22 mouse cellular contexts compared by ENCODE assay signal in the genomic region with DNA sequence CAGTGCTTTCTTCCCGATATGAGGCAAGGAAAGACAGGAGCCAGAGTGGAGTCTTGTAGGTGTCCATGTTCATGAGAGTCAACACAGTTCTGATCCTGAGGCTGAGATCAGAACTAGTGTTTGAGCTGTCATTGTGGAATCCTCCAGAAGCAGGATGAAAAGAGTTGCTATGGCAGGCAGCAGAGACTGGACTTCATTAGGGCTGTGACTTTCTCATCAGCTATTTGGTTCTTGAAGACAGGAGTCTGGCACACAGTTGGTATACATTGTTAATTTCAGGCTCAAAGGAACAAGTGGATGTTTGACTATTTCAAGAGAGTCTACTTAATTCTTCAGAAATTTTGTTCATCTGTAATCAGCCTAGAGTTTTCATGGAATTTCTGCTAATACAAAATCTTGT.
DNase-seq lines count a peak whose midpoint lies in the region; ATAC-seq and TF ChIP-seq lines count a peak whose summit lies in the region.
"Had no signal": no experiment of that assay in that cellular context is flagged by ENCODE, and none has a peak within 500 bp of the region (broad histone marks: within the 10 kb centered on the region; RNA-seq: fewer than 3 reads in every experiment).

No protein-coding gene starts in this region.

- TF ChIP-seq POLR2A in CH12.LX (IDR thresholded peaks at IDR 0.05; ENCODE audit: low read depth, low read length): no peak
- no peak for TF ChIP-seq POLR2A in small intestine, adult 2 months (IDR thresholded peaks at IDR 0.05; ENCODE audit: low read depth, low read length)

- in situ Hi-C loops in CH12.LX (cut with MboI; ENCODE audit: low pct_ligation_motif_present, low pct_unique_long_range_greater_than_20kb, low sequenced_read_pairs): loop anchor here (25.0 kb wide), 1 partner anchor 641 kb away; the partner anchor contains the start of genes Bcl6 and Gm37419

- dilution Hi-C loops in CH12.LX (cut with MboI; ENCODE audit: extremely low pct_ligation_motif_present, extremely low pct_unique_long_range_greater_than_20kb, low sequenced_read_pairs): no loop called here

- H3K9ac ChIP-seq in heart, embryonic 16.5 days (ENCODE audit: low read length): no peak overlapping the region
- H3K9ac ChIP-seq in CH12.LX (ENCODE audit: insufficient read depth, low read depth): no peak overlapping the region
- H3K9ac ChIP-seq: embryonic facial prominence, embryonic 15.5 days; hindbrain, embryonic 15.5 days; limb, embryonic 13.5 days; liver, embryonic 13.5 days; lung, embryonic 14.5 days; stomach, embryonic 15.5 days had no signal

- no peak overlapping the region for H3K4me2 ChIP-seq in heart, embryonic 16.5 days (ENCODE audit: low read depth, low read length)
- H3K4me2 ChIP-seq in CH12.LX (ENCODE audit: insufficient read depth, low read depth, poor library complexity, severe bottlenecking): peak overlapping the region; percentile 16; the same call in 1 of the 2 replicates
- H3K4me2 ChIP-seq: embryonic facial prominence, embryonic 15.5 days; hindbrain, embryonic 15.5 days; limb, embryonic 13.5 days; liver, embryonic 13.5 days; lung, embryonic 14.5 days; stomach, embryonic 15.5 days had no signal

- 72% methylated on average over 1 of the region's 1 CpGs for WGBS in heart, embryonic 16.5 days
- WGBS in heart, embryonic 10.5 days: 85% methylated on average over 1 of the region's 1 CpGs
- 93% methylated on average over 1 of the region's 1 CpGs for WGBS in small intestine, adult 2 months

- no peaks in the 10 kb centered on the region for H3K79me2 ChIP-seq in CH12.LX (replicated peaks; ENCODE audit: control insufficient read depth, extremely low read depth, insufficient read depth, poor library complexity, severe bottlenecking)

- peaks cover 16% of the 10 kb centered on the region for H3K4me1 ChIP-seq in heart, embryonic 16.5 days (ENCODE audit: control insufficient read depth, insufficient read depth, low read length)
- H3K4me1 ChIP-seq in heart, embryonic 10.5 days: peaks cover 12% of the 10 kb centered on the region
- H3K4me1 ChIP-seq in CH12.LX (ENCODE audit: control insufficient read depth in 1 of 2, insufficient read depth in 2 of 2): peaks cover 14 to 72% of the 10 kb centered on the region in 2 experiments
- peaks cover 8% of the 10 kb centered on the region; the same call in 1 of the 2 replicates for H3K4me1 ChIP-seq in small intestine, adult 2 months (ENCODE audit: control insufficient read depth, insufficient read depth, insufficient read length, low read length)
- H3K4me1 ChIP-seq: stomach, embryonic 15.5 days had no signal

- ATAC-seq in CD4-positive, CD25-positive, alpha-beta regulatory T cell, adult 4 months: no peak
- ATAC-seq in heart, embryonic 16.5 days (replicated peaks; ENCODE audit: extremely low read depth, insufficient read depth, low FRiP score): no peak
- ATAC-seq: forebrain, embryonic 14.5 days; intestine, embryonic 16.5 days had no signal

- no peaks in the 10 kb centered on the region for H3K27me3 ChIP-seq in heart, embryonic 16.5 days (ENCODE audit: control insufficient read depth, insufficient read depth, low read length)
- H3K27me3 ChIP-seq in heart, embryonic 10.5 days (ENCODE audit: insufficient read depth, poor library complexity, severe bottlenecking): no peaks in the 10 kb centered on the region
- H3K27me3 ChIP-seq in CH12.LX (replicated peaks): no peaks in the 10 kb centered on the region
- no peaks in the 10 kb centered on the region for H3K27me3 ChIP-seq in small intestine, adult 2 months (ENCODE audit: control insufficient read depth, insufficient read depth, low read length)
- H3K27me3 ChIP-seq: embryonic facial prominence, embryonic 15.5 days; hindbrain, embryonic 15.5 days; limb, embryonic 13.5 days; liver, embryonic 13.5 days; stomach, embryonic 15.5 days had no signal

- H3K27ac ChIP-seq in heart, embryonic 16.5 days (ENCODE audit: low read length): peak overlapping the region; percentile 44
- H3K27ac ChIP-seq in heart, embryonic 10.5 days: no peak overlapping the region
- H3K27ac ChIP-seq in CH12.LX (ENCODE audit: insufficient read depth, low read depth): no peak overlapping the region
- peak overlapping the region; percentile 55 for H3K27ac ChIP-seq in small intestine, adult 2 months (ENCODE audit: insufficient read depth, low read depth, low read length)
- H3K27ac ChIP-seq: embryonic facial prominence, embryonic 15.5 days; hindbrain, embryonic 15.5 days; limb, embryonic 13.5 days; liver, embryonic 13.5 days; stomach, embryonic 15.5 days had no signal

- no peak for TF ChIP-seq EP300 in CH12.LX (IDR thresholded peaks at IDR 0.05; ENCODE audit: low read length)

- H3K36me3 ChIP-seq in heart, embryonic 16.5 days (ENCODE audit: control insufficient read depth, insufficient read depth): no peaks in the 10 kb centered on the region
- H3K36me3 ChIP-seq in heart, embryonic 10.5 days: no peaks in the 10 kb centered on the region
- no peaks in the 10 kb centered on the region for H3K36me3 ChIP-seq in CH12.LX (replicated peaks in 1 of 2; ENCODE audit: control insufficient read depth in 1 of 2, insufficient read depth in 1 of 2, low read length in 1 of 2)
- H3K36me3 ChIP-seq in small intestine, adult 2 months (ENCODE audit: control insufficient read depth, insufficient read depth, low read length): no peaks in the 10 kb centered on the region
- H3K36me3 ChIP-seq: embryonic facial prominence, embryonic 15.5 days; hindbrain, embryonic 15.5 days; limb, embryonic 13.5 days; liver, embryonic 13.5 days; stomach, embryonic 15.5 days had no signal

- TF ChIP-seq RAD21 in CH12.LX (IDR thresholded peaks at IDR 0.05; ENCODE audit: low read depth, low read length): no peak

- no peak for TF ChIP-seq CTCF in CH12.LX (conservative IDR thresholded peaks at IDR 0.05 in 1 of 2, IDR thresholded peaks at IDR 0.05 in 1 of 2; ENCODE audit: low read depth in 2 of 2, low read length in 2 of 2)
- TF ChIP-seq CTCF in small intestine, adult 2 months (IDR thresholded peaks at IDR 0.05; ENCODE audit: extremely low read depth, insufficient read length, insufficient replicate concordance, low read depth, low read length): no peak

- H3K4me3 ChIP-seq in heart, embryonic 16.5 days (ENCODE audit: low read length): no peak overlapping the region
- H3K4me3 ChIP-seq in heart, embryonic 10.5 days: no peak overlapping the region
- H3K4me3 ChIP-seq in CH12.LX (replicated peaks in 1 of 3; ENCODE audit: low read depth in 2 of 3, low read length in 2 of 3, poor library complexity in 1 of 3): no peak overlapping the region
- no peak overlapping the region for H3K4me3 ChIP-seq in small intestine, adult 2 months (ENCODE audit: low read depth, low read length)
- H3K4me3 ChIP-seq: embryonic facial prominence, embryonic 15.5 days; hindbrain, embryonic 15.5 days; limb, embryonic 13.5 days; liver, embryonic 13.5 days; stomach, embryonic 15.5 days had no signal

- no peaks in the 10 kb centered on the region for H3K9me3 ChIP-seq in heart, embryonic 16.5 days (replicated peaks; ENCODE audit: control insufficient read depth, low read length)
- H3K9me3 ChIP-seq in heart, embryonic 10.5 days: no peaks in the 10 kb centered on the region
- H3K9me3 ChIP-seq in CH12.LX (replicated peaks; ENCODE audit: low read length): no peaks in the 10 kb centered on the region
- H3K9me3 ChIP-seq: embryonic facial prominence, embryonic 15.5 days; hindbrain, embryonic 15.5 days; limb, embryonic 13.5 days; liver, embryonic 13.5 days; stomach, embryonic 15.5 days had no signal

- DNase-seq in CD4-positive, CD25-positive, alpha-beta regulatory T cell, adult 2 months (ENCODE audit: low read depth, low spot score): peak; percentile 18
- DNase-seq in heart, embryonic 10.5 days (ENCODE audit: low spot score): no peak
- DNase-seq in CH12.LX (ENCODE audit: extremely low read depth): peak; percentile 12
- DNase-seq in cerebellum, adult 11 months: no peak
- DNase-seq: adrenal gland, postnatal 10 days; cerebellum, adult 9-11 months; gastrocnemius, postnatal 10 days; kidney, postnatal 4 days; liver, embryonic 13.5 days; midbrain, embryonic 14.5 days; right cerebral cortex, postnatal 14 days; thymus, postnatal 25 days had no signal

TF ChIP-seq in CH12.LX, 34 proteins besides CTCF, POLR2A, EP300 and RAD21:
- TF ChIP-seq USF2 (conservative IDR thresholded peaks at IDR 0.05; ENCODE audit: low read depth, low read length): no peak
- no peak for TF ChIP-seq HCFC1 (IDR thresholded peaks at IDR 0.05; ENCODE audit: low read depth, low read length)
- no peak for TF ChIP-seq ETS1 (conservative IDR thresholded peaks at IDR 0.05; ENCODE audit: low read depth, low read length)
- TF ChIP-seq USF1 (IDR thresholded peaks at IDR 0.05; ENCODE audit: low read depth, low read length): no peak
- no peak for TF ChIP-seq GABPA (IDR thresholded peaks at IDR 0.05; ENCODE audit: insufficient replicate concordance, low read depth, low read length)
TF ChIP-seq in CH12.LX: peak in this region for 0.

Comparison
In these comparisons a context has a peak if more than half of its experiments do, and no peak if none do; other contexts are left out.
1. H3K27ac ChIP-seq: peak in heart, embryonic 16.5 days (single experiment) and small intestine, adult 2 months (single experiment); none in heart, embryonic 10.5 days (single experiment) and CH12.LX (single experiment).
2. DNase-seq: peak in CD4-positive, CD25-positive, alpha-beta regulatory T cell, adult 2 months (single experiment) and CH12.LX (single experiment); none in heart, embryonic 10.5 days (single experiment) and cerebellum, adult 11 months (single experiment).